Comparison of ENCODE assay signal across 8 mouse cellular contexts in the genomic region with DNA sequence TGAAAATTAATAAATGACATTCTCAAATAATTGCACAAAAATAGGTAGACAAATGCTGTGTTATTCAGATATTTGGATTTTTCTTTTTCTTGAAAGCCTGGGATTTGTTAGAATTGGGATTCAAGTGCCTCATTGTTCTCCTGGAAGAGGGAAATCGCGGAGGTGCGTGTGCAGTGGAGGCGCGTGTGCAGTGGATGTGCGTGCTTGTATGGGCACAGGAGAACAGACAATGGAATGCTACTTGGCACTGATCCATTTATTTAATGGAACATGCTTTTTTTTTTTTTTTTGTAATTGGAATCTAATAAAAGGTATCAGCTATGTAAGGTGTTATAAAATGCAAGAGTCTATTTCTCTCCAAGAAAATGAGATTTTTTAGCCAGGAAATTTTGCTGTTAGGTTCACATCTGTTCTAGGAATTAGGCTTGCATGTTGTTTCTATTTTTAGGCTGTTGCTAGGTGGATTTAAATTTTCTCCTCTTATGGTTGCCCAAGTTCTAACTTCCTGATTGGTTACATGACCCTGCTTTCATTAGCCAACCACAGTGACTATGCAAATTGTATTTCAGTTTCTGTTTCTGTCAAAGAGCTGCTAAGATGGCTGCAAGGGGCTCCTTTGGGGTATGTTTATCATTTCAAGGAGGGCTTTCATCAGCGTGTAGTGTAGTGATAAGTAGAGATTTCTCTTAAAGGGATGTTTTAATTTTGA. TPM values are rescaled to one million over a fixed set of nuclear protein-coding genes. Genes with fewer than 3 reads are reported as not detected.
DNase-seq lines count a peak whose midpoint lies in the region; ATAC-seq and TF ChIP-seq lines count a peak whose summit lies in the region.

No protein-coding gene starts in this region.

- no peaks in the 10 kb centered on the region for H3K27me3 ChIP-seq in heart, postnatal 0 days (ENCODE audit: control insufficient read depth, insufficient read depth, low read length)

- H3K36me3 ChIP-seq in heart, postnatal 0 days (replicated peaks; ENCODE audit: control insufficient read depth, insufficient read depth, low read length): no peaks in the 10 kb centered on the region
- H3K36me3 ChIP-seq in macrophage (ENCODE audit: inconsistent target): no peaks in the 10 kb centered on the region

- peaks cover 100% of the 10 kb centered on the region for H3K79me2 ChIP-seq in macrophage (ENCODE audit: inconsistent target)

- H3K27ac ChIP-seq in heart, postnatal 0 days (ENCODE audit: low read depth): peak overlapping the region; percentile 86
- H3K27ac ChIP-seq in macrophage: peak overlapping the region; percentile 52

- TF ChIP-seq EP300 in heart, postnatal 0 days (IDR thresholded peaks at IDR 0.05; ENCODE audit: low read depth): no peak; the same call in 1 of the 2 replicates

- peak overlapping the region; percentile 45 for H3K4me3 ChIP-seq in heart, postnatal 0 days (ENCODE audit: low read depth, low read length)
- H3K4me3 ChIP-seq in macrophage (ENCODE audit: inconsistent target): peak overlapping the region; percentile 42

- H3K9ac ChIP-seq in heart, postnatal 0 days (replicated peaks; ENCODE audit: low read depth, low read length): no peak overlapping the region

- TF ChIP-seq CTCF in heart, postnatal 0 days (IDR thresholded peaks at IDR 0.05; ENCODE audit: low read depth): no peak

- peaks cover 32% of the 10 kb centered on the region for H3K4me1 ChIP-seq in heart, postnatal 0 days (ENCODE audit: control insufficient read depth, insufficient read depth)

- H3K4me2 ChIP-seq in heart, postnatal 0 days (ENCODE audit: low read depth, low read length): peak overlapping the region; percentile 57

- H3K9me3 ChIP-seq in heart, postnatal 0 days (replicated peaks; ENCODE audit: control insufficient read depth, low read length): no peaks in the 10 kb centered on the region

- 34% methylated on average over 7 of the region's 7 CpGs for WGBS in heart, postnatal 0 days
- WGBS in macrophage (ENCODE audit: missing documents): 69% methylated on average over 7 of the region's 7 CpGs

- peak; percentile 61 for DNase-seq in retina, adult 2 months (ENCODE audit: low read depth, low spot score)
- DNase-seq in retina, embryonic 14.5 days (ENCODE audit: low spot score): no peak
- DNase-seq in c-Kit-positive CD71-negative TER-119-negative erythroid progenitor cells, embryonic 14.5 days (ENCODE audit: low read depth): peak; percentile 51
- peak; percentile 97 for DNase-seq in heart, postnatal 0 days (ENCODE audit: low spot score)
- DNase-seq in urinary bladder, postnatal 36 days (ENCODE audit: low spot score in 2 of 2): no peak
- DNase-seq in spleen, adult 18-20 months: no peak
- DNase-seq in left cerebral cortex, adult 18-20 months (ENCODE audit: low spot score in 2 of 2): no peak

- ATAC-seq in heart, postnatal 0 days (ENCODE audit: insufficient read depth, low read depth): peak; percentile 80

RNA-seq across cellular contexts. Expression of gene Atf7ip, which starts 44.8 kb away (rescaled TPM):
- 43.3 and 54.5 TPM in 2 replicates for total RNA-seq in heart, postnatal 0 days (2014; rRNA removed; ENCODE audit: low replicate concordance)
- 16.5 and 19.2 TPM in 2 replicates for polyA plus RNA-seq in heart, postnatal 0 days (2015; fragmentation: Nextera tagmentation; extraction: Ambion mirVana)
- total RNA-seq in macrophage (2018; cell fraction: chromatin; rRNA removed): 100 to 1,000 TPM in 18 of 26 experiments, 10 to 100 TPM in 8; 42.6 to 322 (median 177) TPM
- total RNA-seq in macrophage (2018; cell fraction: cytosol; rRNA removed): 10 to 100 TPM in 25 of 26 experiments, 1 to 10 TPM in 1; 4.6 to 80.8 (median 41.8) TPM
- 100 to 1,000 TPM in 12 of 26 experiments, 10 to 100 TPM in 14; 27.4 to 183 (median 95.2) TPM for total RNA-seq in macrophage (2018; cell fraction: nucleus; rRNA removed)
- 12.0 to 34.6 TPM (median 17.1 TPM) in 3 replicates for polyA plus RNA-seq in macrophage (2018)
- 100 to 1,000 TPM in 1 of 2 experiments, 10 to 100 TPM in 1; 94.9 to 124 TPM for total RNA-seq in left cerebral cortex, adult 18-20 months (2021)

Comparison
In these comparisons a context has a peak if more than half of its experiments do, and no peak if none do; other contexts are left out.
1. DNase-seq: peak in retina, adult 2 months (single experiment), c-Kit-positive CD71-negative TER-119-negative erythroid progenitor cells, embryonic 14.5 days (single experiment) and heart, postnatal 0 days (single experiment); none in retina, embryonic 14.5 days (single experiment), urinary bladder, postnatal 36 days (0 of 2), spleen, adult 18-20 months (0 of 2) and left cerebral cortex, adult 18-20 months (0 of 2).